Mouse (Mus musculus): Measurements from ENCODE around the gene Slc25a44.
A peak's percentile ranks its signal among the peaks of the same experiment; 100 is the strongest.
"Not testable (repeated sequence)": the region's sequence is repeated elsewhere in the genome, so short reads cannot be mapped to it uniquely, and the experiment has no call there.

The Slc25a44 gene

DNA sequence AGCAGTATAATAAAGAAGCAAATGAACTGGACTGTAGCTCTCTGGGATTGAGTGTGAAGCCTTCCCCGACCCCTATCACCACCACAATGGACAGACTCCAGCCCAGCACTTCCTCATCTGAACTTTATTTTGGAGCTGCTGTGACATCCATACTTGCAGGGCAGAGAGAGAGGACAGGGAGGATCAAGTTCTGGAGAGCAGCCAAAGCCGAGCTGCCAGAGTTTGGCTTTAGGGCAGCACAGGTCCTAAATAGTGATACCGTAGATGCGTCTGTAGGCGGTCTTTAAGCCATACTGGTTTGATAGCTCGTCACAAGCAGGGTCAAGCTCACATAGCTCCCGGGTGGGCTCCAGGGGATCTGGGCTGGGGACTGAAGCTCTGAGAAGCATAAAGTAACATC, 56.4 kb downstream of the Slc25a44 start:
- not testable (repeated sequence) for DNase-seq (ENCODE audit: low spot score in 2 of 2)

- DNase-seq (ENCODE audit: low spot score in 2 of 2): not testable (repeated sequence)
These were observed 57.4 kb downstream of the Slc25a44 start for GRCm38 (mm10) chr3:88367517-88367916.

GRCm38 (mm10) chr3:88366830-88367428, 58.0 kb downstream of the Slc25a44 start:
- peak in 1 of 2 experiments; percentile 53 for DNase-seq (ENCODE audit: low spot score in 2 of 2)

- no peak for DNase-seq (ENCODE audit: low spot score in 2 of 2)
These were observed 59.1 kb downstream of the Slc25a44 start for GRCm38 (mm10) chr3:88365705-88366361.

DNA sequence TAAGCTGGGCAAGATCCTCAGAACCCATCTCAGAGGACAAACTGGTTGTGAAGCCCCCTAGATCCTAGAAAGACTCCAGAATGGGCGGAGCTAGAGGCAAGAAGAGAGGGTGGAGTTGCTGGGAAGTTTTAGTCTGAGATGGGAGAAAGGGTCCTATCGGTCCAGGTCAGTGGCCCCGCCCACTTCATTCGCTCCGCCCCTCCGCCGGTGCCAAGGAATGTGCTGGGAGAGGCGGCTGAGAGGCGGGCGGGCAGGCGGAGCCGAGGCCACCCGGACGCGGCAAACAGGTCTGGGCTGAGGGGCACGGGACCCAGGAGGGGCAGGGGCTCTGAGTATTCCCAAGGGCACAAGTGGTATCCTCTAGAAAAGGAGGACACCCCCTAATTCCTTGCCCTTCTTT, 60.6 kb downstream of the Slc25a44 start, which contains the start of gene Paqr6:
Gene Paqr6 (plus strand): TSS at position 248 of the 400 bp plus-strand sequence.
- DNase-seq (ENCODE audit: low spot score in 2 of 2): peak in 1 of 2 experiments; percentile 68

- DNase-seq (ENCODE audit: low spot score in 2 of 2): no peak
These were observed 61.2 kb downstream of the Slc25a44 start for GRCm38 (mm10) chr3:88363700-88364099.

DNA sequence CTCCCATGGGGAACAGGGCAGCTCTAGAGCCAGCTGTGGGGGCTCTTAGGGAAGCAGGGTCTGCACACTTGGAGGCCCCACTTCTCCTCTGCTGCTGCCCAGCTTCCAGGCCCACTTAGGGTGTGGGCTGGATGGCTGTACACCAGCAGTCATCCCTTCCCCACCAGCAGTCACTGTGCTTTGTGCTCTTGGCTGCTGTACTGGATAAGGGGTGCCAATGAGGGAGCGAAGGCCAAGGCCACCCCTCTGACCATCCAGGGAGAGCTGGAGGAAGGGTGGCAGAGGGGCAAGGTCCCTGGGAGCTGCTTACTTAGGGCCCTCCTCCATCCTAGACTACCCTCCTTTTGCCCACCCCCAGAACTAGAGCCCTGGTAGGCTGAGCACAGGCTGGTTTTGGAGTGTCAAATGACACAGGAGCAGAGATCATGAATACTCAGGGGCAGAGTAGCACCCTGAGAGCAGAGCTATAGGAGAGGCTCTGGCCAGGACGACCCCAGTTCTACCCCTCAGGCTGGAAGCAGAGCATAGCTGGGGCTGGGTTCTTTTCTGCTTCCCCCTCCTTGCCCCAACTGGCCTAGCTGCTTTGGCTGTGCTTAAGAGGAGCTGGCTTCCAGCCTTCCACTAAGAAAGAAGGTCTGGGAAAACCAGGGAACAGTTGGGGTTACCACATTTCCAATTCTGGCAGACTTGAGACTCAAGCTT, 63.2 kb downstream of the Slc25a44 start:
- no peak for DNase-seq (ENCODE audit: low spot score in 2 of 2)

- no peak for DNase-seq (ENCODE audit: low spot score in 2 of 2)
These were observed 63.8 kb downstream of the Slc25a44 start for GRCm38 (mm10) chr3:88361096-88361495.

Data from urinary bladder, adult 18-20 months (tissue).